Mouse (Mus musculus) thymus, postnatal 14 days (tissue): ENCODE results near the gene AA792892.
"Not testable (repeated sequence)": the region's sequence is repeated elsewhere in the genome, so short reads cannot be mapped to it uniquely, and the experiment has no call there.

Source experiments
- DNase-seq: peaks from one replicate; pipeline ENCODE4 v3.0.0; 2021

Gene AA792892

GRCm38 (mm10) chr5:94339449-94339848 is at the start of gene AA792892:
AA792892 (plus strand) TSS chr5:94339749.
- not testable (repeated sequence) for DNase-seq

GRCm38 (mm10) chr5:94306696-94307095 is 32.9 kb upstream of the AA792892 start, which contains the start of gene A430089I19Rik:
A430089I19Rik (minus strand) TSS chr5:94306796.
- not testable (repeated sequence) for DNase-seq

GRCm38 (mm10) chr5:94314135-94314534 is 25.4 kb upstream of the AA792892 start, which contains the start of gene Gm6502:
Gm6502 (plus strand) TSS chr5:94314435.
- not testable (repeated sequence) for DNase-seq
